Mouse (Mus musculus) layer of hippocampus, adult 2 months (tissue): ENCODE data around the gene Golga7b. TPM values are rescaled to one million over a fixed set of nuclear protein-coding genes. Genes with fewer than 3 reads are reported as not detected.

ENCODE experiments used
- DNase-seq, 2 experiments: peaks; one replicate each; pipeline ENCODE4 v3.0.0; 2022; ENCODE audit warnings: low spot score in 2 of 2
- H3K27ac ChIP-seq: fragments of 200-600 bp; 2 replicates; pipeline ENCODE4 v1.8.1; 2022
- H3K4me3 ChIP-seq: fragments of 200-600 bp; 2 replicates; pipeline ENCODE4 v1.8.1; 2022; ENCODE audit warnings: mild to moderate bottlenecking
- CTCF ChIP-seq: fragments of 200-600 bp; conservative IDR thresholded peaks from 2 replicates; pipeline ENCODE4 v1.8.1; 2022; ENCODE audit warnings: antibody characterized with exemption, mild to moderate bottlenecking, moderate library complexity
- total RNA-seq, 2 experiments: library from RNA; stranded (reverse); gene quantifications; 2 replicates each; pipeline ENCODE4 v1.2.3; 2021

Golga7b gene
- total RNA-seq, 2 experiments from 2014 or later: 61.3 to 64.6 TPM

DNA sequence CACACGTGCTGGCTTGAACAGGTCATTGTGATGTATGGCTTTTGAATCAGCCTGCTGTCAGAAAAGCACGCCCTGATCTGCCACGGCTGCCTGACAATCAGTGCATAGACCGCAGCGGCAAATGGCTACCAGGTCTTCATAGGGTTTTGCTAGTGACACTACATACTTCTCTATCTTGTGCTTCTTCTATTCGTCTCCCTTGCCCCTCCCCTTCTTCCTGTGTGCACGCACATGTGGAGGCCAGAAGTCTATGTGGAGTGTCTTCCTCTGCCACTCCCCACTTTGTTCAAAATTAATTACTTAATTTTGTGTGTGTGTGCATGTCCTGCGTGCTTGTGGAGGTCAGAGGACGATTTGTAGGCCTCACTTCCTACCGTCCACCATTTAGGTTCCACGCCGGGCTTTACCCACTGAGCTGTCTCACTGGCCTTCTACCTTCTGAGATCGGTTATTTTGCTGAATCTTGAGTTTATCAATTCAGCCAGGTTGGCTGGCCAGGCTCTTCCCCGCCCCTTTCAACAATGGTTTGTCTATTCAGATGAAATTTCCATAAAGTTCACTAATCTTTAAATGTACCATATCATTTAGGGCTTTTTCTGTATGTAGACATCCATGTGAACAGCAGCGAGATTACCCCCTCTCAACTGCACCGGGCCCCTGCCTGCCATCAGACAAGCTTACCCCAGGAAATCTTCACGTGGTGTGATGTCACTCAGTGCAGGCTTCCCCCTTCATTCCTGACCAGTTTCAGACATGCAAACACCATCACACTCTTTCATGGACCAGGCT lies 17.7 kb upstream of the Golga7b start:
- no peak for DNase-seq
- TF ChIP-seq CTCF: no peak

DNA sequence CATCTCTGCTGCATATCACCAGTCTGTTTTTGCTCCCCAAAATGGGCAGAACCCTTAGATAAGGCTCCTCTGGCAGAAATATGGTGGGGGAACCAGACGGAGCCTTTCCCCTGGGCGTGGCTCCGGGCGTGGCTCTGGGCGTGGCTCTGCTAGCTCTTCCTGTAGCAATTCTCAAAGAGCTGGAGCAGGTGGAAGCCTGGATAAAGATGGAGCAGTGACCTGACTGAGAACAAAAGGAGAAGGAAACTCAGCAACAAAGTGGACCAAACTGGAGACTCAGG lies 17.1 kb upstream of the Golga7b start:
- no peak overlapping the region for H3K4me3 ChIP-seq
- no peak overlapping the region for H3K27ac ChIP-seq
- TF ChIP-seq CTCF: no peak
- DNase-seq: no peak

More for the DNA sequence above, 17.7 kb upstream of the Golga7b start:
- Histone ChIP-seq H3K4me3 (no peak overlapping the region), H3K27ac (no peak overlapping the region)

DNA sequence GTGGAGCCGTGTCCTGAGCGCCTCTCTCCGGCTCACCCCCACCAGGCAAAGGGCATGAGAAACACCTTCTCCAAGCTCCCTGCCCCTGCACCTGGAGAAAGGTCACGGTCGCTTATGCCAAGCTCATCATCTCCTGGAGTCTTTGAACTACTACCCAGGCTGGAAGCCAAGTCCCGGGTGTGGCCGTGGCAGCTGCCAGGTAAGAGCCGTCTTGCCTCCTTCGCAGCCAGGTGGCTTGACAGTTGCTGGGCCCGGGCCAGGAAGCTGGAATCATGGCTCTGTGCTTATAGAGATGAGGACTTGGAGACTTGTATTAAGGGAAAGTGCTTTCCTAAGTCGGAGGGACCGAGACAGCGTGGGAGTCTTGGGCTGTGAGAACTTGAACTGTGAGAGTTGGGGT lies 16.4 kb upstream of the Golga7b start:
- no peak overlapping the region for H3K27ac ChIP-seq
- no peak overlapping the region for H3K4me3 ChIP-seq
- DNase-seq: no peak
- TF ChIP-seq CTCF: no peak

DNA sequence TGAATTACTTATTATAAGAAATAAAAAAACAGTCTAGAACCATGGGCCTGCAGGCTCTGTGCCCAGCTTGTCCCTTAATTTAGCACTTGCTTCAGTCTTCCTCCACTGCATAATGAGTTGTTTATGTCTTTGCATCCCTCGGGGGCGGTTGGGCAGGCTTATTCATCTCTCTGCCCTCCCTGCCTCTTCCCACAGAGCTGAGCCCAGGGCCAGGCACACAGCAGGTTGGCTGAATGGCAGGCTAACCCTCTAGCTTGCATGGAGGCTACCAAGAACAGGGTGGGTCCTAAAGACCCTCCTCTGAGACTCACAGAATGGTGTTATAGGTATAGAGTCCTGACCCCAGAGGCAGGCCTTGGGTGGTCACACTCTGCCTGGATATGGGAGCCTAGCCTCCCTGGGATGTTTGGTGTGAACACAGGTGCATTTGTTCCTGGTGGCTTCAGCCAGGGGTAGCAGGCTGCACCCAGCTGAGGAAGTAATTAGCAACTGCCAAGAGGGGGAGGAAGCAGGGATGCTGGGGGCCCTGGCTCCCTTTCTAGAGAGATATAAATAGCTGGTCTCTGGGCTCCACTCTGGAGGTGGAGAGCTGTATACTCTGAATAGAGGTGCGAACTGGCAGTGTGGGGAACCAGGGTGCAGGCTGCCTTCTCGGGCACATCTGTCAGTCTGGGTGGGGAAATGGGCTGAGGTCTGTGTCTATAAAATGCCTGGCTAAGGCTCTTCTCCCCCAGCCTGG lies 9.6 kb upstream of the Golga7b start:
- DNase-seq: peak in 1 of 2 experiments; percentile 36
- Histone ChIP-seq H3K27ac (no peak overlapping the region), H3K4me3 (no peak overlapping the region)
- TF ChIP-seq CTCF: no peak

DNA sequence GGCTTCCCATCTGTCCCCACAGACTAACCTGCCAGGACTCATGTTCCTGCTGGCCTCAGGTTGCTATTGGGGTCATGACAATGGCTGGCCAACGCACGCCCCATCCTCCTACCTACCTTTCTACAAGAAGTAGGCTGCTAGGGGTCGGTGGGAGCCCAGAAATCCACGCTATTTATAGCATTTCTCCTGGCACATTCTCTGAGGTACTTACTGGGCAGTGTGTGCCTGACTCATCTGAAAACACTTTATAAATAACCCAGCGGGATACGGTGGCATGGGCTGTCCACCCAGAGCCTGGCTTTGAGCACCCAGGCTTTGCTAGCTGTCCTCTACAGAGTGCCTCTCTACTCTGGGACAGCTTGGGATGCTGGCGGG lies 9.0 kb upstream of the Golga7b start:
- DNase-seq: no peak
- Histone ChIP-seq H3K27ac (no peak overlapping the region), H3K4me3 (no peak overlapping the region)
- TF ChIP-seq CTCF: no peak

DNA sequence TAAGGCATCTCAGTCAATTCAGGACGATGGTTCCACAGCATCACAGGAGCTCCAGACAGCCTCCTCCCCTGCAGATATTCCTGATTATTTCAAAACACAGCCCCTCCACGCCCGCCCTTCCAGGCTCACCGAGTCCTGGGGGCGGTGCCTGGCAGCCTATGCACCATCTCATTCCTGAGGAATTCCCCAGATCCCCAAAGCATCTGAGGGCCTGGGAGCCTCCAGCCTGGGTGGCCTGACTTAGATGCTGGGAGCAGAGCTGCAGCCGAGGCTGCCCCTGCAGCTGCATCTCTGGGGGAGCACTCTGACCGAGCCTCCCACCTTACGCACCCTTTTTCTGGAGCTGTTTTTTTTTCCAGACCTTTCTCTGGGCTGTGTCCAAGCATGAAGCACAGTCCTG lies 6.5 kb upstream of the Golga7b start:
- H3K4me3 ChIP-seq: no peak overlapping the region
- no peak for DNase-seq
- H3K27ac ChIP-seq: no peak overlapping the region
- TF ChIP-seq CTCF: no peak

DNA sequence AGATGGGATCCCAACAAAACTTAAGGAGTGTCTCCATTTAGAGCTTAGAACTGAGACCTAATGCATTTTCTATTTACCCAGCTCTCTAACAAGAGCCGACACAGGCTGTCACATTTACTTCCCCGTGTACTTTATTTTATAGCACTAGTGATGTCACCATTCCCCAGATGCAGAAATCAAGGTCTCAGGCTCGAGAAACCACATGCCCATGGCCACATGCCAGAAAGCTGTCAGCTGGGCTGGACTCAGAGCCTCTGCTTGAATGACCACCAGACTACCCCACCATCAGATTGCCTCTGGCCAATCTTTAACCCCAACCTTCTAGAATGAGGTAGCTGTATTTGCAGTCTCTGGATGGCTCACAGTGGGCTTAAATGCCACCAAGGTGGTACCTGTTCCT lies 4.0 kb upstream of the Golga7b start:
- no peak overlapping the region for H3K4me3 ChIP-seq
- TF ChIP-seq CTCF: no peak
- no peak overlapping the region for H3K27ac ChIP-seq
- DNase-seq: no peak

DNA sequence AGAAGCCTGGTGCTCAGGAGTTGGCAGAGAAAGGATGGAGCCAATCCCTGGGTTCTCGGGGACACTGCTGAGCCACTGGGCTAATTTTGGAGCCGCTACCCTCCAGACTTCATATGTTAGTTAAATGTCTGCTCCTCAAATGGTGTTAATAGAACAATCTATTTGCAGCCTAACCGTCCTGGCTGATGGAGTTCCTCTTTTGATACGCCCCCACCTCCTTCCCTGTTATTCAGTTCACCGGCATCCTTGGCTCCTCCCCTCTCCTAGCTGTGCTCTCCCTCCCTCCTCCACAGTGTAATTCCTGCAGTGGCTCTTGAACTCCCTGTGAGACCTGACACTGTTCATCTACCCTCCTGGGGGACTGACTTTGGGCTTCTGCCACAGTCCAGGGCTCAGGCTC lies 748 bp upstream of the Golga7b start:
- TF ChIP-seq CTCF: no peak
- DNase-seq: no peak
- no peak overlapping the region for H3K4me3 ChIP-seq
- H3K27ac ChIP-seq: no peak overlapping the region

DNA sequence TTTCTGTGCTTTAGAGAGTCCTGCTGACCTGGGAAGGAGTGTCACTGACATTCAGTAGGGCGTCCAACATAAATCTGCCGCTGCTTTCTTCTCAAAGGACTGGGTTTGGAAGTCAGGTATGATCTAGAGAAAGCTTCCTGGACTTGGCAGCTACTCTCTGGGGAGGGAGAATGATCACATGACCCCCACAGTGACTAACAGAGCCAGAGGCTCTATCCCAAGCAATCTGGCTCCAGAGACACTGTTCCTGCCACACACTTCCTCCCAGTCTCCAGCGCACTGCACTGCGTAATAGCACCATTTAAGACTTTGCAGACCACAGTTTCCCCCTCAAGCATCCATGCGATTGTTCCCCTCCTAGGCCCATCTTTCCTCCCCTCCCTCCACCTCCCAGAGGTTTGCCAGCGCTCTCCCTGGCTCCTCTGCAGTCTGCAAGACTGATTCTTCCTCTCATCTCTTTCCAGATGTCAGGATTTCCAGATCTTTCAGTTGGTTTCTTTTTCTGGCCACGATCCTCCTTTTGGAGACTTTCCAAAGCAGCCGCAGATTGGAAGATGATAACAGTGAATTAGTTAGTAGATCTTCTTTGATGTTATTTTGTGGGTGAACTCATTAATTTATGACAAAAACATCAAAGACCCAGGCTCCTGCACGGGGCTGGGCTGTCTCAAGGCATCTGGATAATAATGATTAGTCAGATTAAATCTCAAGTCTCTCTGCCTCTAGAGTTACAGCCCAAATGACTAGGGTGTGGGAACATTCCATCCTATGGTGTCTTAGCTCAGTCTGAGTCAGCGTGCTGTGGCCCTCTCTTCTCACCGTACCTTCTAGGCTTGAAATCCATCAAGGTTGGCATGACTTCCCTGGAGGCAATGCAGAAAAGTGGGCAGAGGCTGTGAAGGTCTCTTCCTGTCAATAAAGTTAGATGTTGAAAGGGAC lies 2.9 kb downstream of the Golga7b start:
- TF ChIP-seq CTCF: no peak
- no peak for DNase-seq
- Histone ChIP-seq H3K4me3 (no peak overlapping the region), H3K27ac (no peak overlapping the region)

DNA sequence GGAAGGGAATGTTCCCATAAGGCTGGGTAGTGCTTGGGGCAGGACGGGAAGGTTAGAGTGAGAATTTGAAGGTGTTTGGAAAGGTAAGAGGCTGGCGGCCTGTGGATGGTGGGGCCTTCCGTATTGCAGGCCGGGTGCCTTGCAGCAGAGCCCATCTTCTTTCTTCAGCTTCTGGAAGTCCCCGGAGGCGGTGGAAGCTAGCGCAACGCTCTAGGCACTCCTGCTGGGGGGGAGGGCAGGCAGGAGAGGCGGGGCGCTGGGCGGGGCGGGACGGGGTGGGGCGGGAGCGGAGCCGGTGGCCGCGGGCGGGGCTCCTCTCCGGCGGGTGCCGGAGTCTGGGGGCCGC lies 8.0 kb downstream of the Golga7b start:
- peak overlapping the region; percentile 93 for H3K27ac ChIP-seq
- DNase-seq: peak; percentile 38 to 41
- no peak for TF ChIP-seq CTCF
- H3K4me3 ChIP-seq: peak overlapping the region; percentile 77

DNA sequence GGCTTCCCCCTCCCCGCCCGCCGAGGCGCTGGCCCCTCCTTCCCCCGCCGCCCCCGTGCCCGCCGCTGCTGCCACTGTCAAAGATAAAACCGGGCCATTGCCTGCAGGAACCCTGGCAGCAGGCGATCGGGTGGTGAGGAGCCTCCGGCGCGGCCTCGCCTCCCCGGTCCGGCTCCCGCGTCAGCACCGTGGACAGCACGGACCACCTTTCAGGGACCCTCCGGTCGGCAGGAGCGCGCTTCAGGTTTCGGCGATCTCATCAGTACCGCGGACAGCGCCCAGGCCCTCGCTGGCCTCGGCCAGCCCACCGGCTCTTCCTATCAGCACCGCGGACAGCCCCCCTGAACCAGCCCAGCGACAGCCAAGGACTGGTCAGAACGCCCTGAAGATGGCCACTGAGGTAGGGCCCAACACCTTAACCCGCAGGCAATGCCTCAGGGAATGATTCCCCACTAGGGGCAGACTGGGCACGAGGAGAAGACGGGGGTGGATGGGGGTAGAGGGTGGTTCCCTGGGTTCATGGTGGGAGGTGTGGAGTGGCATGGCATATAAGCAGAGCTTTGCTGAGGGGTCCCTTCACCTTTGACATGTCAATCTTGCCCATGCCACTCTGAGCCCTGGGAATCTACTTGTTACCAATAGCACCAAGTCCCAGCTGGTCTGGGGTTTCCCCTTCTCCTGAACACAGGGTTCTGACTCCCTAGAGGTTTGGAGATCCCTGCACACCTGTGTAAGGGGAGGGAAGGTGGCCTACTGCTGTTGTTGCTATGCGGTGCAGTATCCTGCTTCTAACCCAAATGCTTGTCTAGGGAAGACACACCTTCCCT lies 8.6 kb downstream of the Golga7b start:
- DNase-seq: peak; percentile 29 to 52
- peak; percentile 68 for TF ChIP-seq CTCF
- peak overlapping the region; percentile 77 for H3K4me3 ChIP-seq
- peak overlapping the region; percentile 93 for H3K27ac ChIP-seq

DNA sequence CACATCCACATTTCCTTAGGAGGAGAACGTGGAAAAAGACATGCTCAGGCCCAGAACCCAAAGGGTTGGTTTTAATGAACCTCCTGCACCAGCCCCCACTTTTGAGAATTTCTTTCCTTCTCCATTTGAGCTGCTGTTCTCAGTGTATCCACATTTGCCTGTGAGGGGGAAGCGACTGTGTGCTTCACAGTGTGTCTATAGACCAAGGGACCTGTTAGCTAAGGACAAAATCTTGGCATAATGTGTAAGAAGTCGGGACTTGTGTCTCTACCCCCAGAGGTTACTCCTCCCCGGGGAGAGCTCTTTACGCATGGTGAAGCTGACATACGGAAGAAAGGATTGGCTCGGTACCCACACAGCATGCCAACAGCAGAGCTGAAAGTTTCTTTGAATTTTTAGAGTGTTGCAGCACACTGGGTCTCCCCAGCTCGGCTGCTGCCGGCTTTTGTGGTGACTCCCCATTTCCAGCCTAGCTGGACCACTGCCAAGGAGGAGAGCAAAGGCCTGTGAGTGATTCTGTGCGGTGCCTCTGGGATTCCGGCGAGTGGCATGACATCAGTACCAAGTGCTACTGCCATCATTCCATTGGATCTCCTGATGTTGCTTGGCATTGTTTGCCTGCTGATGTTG lies 9.4 kb downstream of the Golga7b start:
- Histone ChIP-seq H3K27ac (peak overlapping the region; percentile 93), H3K4me3 (peak overlapping the region; percentile 77)
- no peak for TF ChIP-seq CTCF
- DNase-seq: peak; percentile 45 to 53
